Mouse (Mus musculus) kidney, adult 8-10 months (tissue): ENCODE data around the gene Cpn2.

Experiments used
- DNase-seq, 2 experiments: peaks; one replicate each; pipeline ENCODE4 v3.0.0; 2022

Gene Cpn2

GRCm38 (mm10) chr16:30235577-30235976, 31.7 kb downstream of the Cpn2 start:
- DNase-seq: no peak

- no peak for DNase-seq
Observed at GRCm38 (mm10) chr16:30234636-30235546, 32.4 kb downstream of the Cpn2 start.

GRCm38 (mm10) chr16:30234077-30234476, 33.2 kb downstream of the Cpn2 start:
- no peak for DNase-seq

- DNase-seq: no peak
Observed at GRCm38 (mm10) chr16:30231882-30232604, 35.3 kb downstream of the Cpn2 start.

- DNase-seq: no peak
Observed at GRCm38 (mm10) chr16:30227352-30227751, 39.9 kb downstream of the Cpn2 start.

- DNase-seq: peak in 1 of 2 experiments; percentile 24
Observed at GRCm38 (mm10) chr16:30221161-30221782, 46.0 kb downstream of the Cpn2 start.

- DNase-seq: peak in 1 of 2 experiments; percentile 30
Observed at GRCm38 (mm10) chr16:30215811-30216210, 51.5 kb downstream of the Cpn2 start.

GRCm38 (mm10) chr16:30213644-30214043, 53.7 kb downstream of the Cpn2 start:
- no peak for DNase-seq

GRCm38 (mm10) chr16:30212035-30212434, 55.3 kb downstream of the Cpn2 start:
- no peak for DNase-seq

GRCm38 (mm10) chr16:30209264-30209663, 58.0 kb downstream of the Cpn2 start:
- DNase-seq: no peak

GRCm38 (mm10) chr16:30207991-30208390, 59.3 kb downstream of the Cpn2 start:
- no peak for DNase-seq

- DNase-seq: no peak
Observed at GRCm38 (mm10) chr16:30207111-30207828, 60.0 kb downstream of the Cpn2 start.
